Mouse (Mus musculus) brain, embryonic 14.5 days (tissue): ENCODE data around the gene Snx20. TPM values are rescaled to one million over a fixed set of nuclear protein-coding genes. Genes with fewer than 3 reads are reported as not detected.

Experiments
- DNase-seq: peaks from one replicate; pipeline ENCODE4 v3.0.0-alpha.2; 2011; ENCODE audit warnings: low read depth
- CTCF ChIP-seq: fragments of 200-500 bp; IDR thresholded peaks from 2 replicates; pipeline ENCODE4 v1.5.1; 2012; ENCODE audit warnings: inconsistent platforms, mild to moderate bottlenecking, moderate library complexity, borderline replicate concordance; ENCODE audit not compliant: insufficient read depth, insufficient read length; ENCODE audit errors: extremely low read depth
- POLR2A ChIP-seq: fragments of 200-500 bp; IDR thresholded peaks from 2 replicates; pipeline ENCODE4 v1.6.1; 2012; ENCODE audit warnings: mild to moderate bottlenecking, inconsistent platforms, borderline replicate concordance; ENCODE audit not compliant: poor library complexity, insufficient read depth, insufficient read length, severe bottlenecking; ENCODE audit errors: extremely low read depth
- polyA plus RNA-seq: library from polyadenylated mRNA; depleted of rRNA; stranded (reverse); fragments of >200 nt; gene quantifications from 2 replicates; pipeline ENCODE4 v1.2.3, GENCODE M21; 2012

Gene Snx20
- polyA plus RNA-seq, 1 experiment = 0.92 TPM

GRCm38 (mm10) chr8:88618612-88619011 lies 17.3 kb downstream of the Snx20 start:
- DNase-seq = no peak
- TF ChIP-seq POLR2A = no peak
- no peak for TF ChIP-seq CTCF

- TF ChIP-seq POLR2A = no peak
- no peak for TF ChIP-seq CTCF
- DNase-seq = peak; percentile 17
Measured at GRCm38 (mm10) chr8:88614981-88615380, 20.9 kb downstream of the Snx20 start.

- peak; percentile 66 for DNase-seq
- TF ChIP-seq CTCF = no peak
Measured at GRCm38 (mm10) chr8:88610271-88610670, 25.7 kb downstream of the Snx20 start.

DNA sequence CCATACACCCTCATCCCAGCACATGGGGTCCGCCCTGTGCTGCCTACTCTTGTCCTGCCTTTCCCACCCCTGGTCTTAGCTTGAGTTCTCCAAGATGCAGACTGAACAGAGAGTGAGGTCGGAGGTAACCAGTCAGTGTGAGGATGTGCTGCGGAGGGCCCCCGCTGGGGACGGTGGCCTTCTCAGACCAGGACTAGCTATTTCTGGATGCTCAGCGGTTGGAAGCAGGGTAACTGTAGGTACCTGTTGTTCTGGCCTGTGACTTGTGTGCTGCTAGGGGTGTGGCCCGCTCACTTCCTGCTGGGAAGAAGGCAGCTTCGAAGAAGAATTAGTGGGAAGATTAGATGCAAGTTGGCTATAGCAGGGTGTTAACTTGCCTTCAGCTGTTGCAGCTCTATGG lies 26.9 kb downstream of the Snx20 start:
- no peak for DNase-seq
- TF ChIP-seq POLR2A (no peak), CTCF (no peak)

- peak; percentile 40 for DNase-seq
Measured at GRCm38 (mm10) chr8:88605361-88606040, 30.4 kb downstream of the Snx20 start.

GRCm38 (mm10) chr8:88604065-88605038 lies 31.6 kb downstream of the Snx20 start:
- TF ChIP-seq CTCF (no peak), POLR2A (no peak)
- DNase-seq = peak; percentile 98

More at GRCm38 (mm10) chr8:88605361-88606040, 30.4 kb downstream of the Snx20 start:
- TF ChIP-seq CTCF (no peak), POLR2A (no peak)

- TF ChIP-seq CTCF = no peak
- no peak for TF ChIP-seq POLR2A
- DNase-seq = no peak
Measured at GRCm38 (mm10) chr8:88603446-88603989, 32.4 kb downstream of the Snx20 start.

- DNase-seq = peak; percentile 48
- TF ChIP-seq CTCF = no peak
Measured at GRCm38 (mm10) chr8:88599491-88599890, 36.4 kb downstream of the Snx20 start.

DNA sequence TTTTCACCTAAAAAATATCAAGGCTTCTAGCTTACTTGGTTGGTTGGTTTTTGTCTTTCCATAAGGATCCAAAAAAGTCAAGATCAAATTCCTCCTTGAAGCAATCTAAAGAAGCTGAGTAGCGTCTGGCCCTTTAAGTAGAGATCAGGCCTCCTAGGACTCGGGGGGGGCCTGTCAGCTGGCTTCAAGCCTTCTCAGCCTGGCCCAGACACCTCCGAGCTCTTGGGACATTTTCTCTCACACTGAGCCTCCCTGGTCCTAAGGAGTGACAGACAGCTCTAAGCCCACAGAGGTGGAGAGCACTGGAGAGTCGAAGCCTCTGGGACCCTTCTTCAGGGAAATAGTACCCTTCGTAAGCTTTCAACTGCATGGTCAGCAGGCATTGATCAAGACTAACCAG lies 37.4 kb downstream of the Snx20 start:
- TF ChIP-seq CTCF (no peak), POLR2A (no peak)
- DNase-seq = no peak

DNA sequence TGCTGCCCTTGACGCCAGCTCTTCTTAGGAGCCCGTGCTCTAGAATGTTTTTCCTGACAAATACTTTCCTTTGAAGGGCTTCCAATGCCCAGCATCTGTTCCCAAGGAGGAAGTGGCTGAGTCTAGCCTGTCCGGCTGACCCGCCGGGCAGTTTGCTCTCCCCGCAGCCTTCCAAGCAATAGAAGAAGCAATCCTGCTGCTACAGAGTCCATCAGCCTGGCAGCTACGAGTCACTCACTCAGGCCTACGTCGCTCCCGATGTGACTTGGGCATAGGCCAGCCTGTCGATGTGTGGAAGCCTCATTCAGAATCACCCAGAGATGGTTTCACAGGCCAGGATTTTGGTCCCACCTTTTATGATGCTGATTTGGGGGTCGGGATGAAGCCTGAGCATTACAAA lies 39.9 kb downstream of the Snx20 start:
- DNase-seq = no peak
- no peak for TF ChIP-seq POLR2A
- TF ChIP-seq CTCF = no peak

DNA sequence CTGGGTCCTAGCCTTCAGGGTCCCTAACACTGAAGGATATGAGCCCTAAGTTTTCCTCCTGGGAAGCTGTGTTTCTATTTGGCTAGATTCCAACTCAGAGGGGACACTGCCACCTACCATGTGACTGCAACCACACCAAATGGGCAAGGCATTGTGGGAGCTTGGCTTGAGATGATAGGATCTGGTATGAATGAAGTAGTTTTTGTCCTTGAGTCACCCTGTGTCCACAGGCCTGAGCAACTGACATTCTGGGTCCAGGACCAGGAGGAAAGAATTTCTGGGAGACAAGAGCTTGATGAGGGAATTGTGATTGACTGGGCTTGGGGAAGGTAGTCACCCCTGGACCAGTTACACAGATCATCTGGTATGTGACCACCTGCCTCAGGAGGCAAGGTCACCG lies 42.0 kb downstream of the Snx20 start:
- no peak for TF ChIP-seq POLR2A
- no peak for TF ChIP-seq CTCF
- no peak for DNase-seq

- DNase-seq = no peak
- TF ChIP-seq POLR2A (no peak), CTCF (no peak)
Measured at GRCm38 (mm10) chr8:88590226-88590625, 45.7 kb downstream of the Snx20 start.
